Mouse (Mus musculus) midbrain, postnatal 0 days (tissue): ENCODE measurements around the gene 3110040M04Rik. TPM values are rescaled to one million over a fixed set of nuclear protein-coding genes. Genes with fewer than 3 reads are reported as not detected.

Experiments
- ATAC-seq: fragments of 200-750 bp; cut with Nextera tagmentation; 2 replicates; pipeline ENCODE4 v1.8.0; 2017; ENCODE audit warnings: moderate number of reproducible peaks, mild to moderate bottlenecking, moderate TSS enrichment, moderate library complexity; ENCODE audit not compliant: low FRiP score
- DNase-seq: peaks from one replicate; pipeline ENCODE4 v3.0.0-alpha.2; 2015; ENCODE audit warnings: low spot score
- H3K27ac ChIP-seq: fragments of 300-500 bp; sonication (generic); 2 replicates; pipeline ENCODE4 v1.5.1; 2014; ENCODE audit warnings: low read depth, mild to moderate bottlenecking, low read length, mixed read lengths
- H3K27me3 ChIP-seq: fragments of 300-500 bp; sonication (generic); 2 replicates; pipeline ENCODE4 v1.6.1; 2014; ENCODE audit warnings: low read length, control low read depth, mixed read lengths; ENCODE audit not compliant: insufficient read depth
- H3K36me3 ChIP-seq: fragments of 300-500 bp; sonication (generic); 2 replicates; pipeline ENCODE4 v1.6.1; 2014; ENCODE audit warnings: low read length, control low read depth, mixed read lengths; ENCODE audit not compliant: insufficient read depth
- H3K4me1 ChIP-seq: fragments of 300-500 bp; sonication (generic); 2 replicates; pipeline ENCODE4 v1.6.1; 2014; ENCODE audit warnings: mild to moderate bottlenecking, control low read depth, antibody characterized with exemption, low read length, mixed read lengths; ENCODE audit not compliant: insufficient read depth
- H3K4me2 ChIP-seq: fragments of 300-500 bp; sonication (generic); 2 replicates; pipeline ENCODE4 v1.6.1; 2014; ENCODE audit warnings: low read depth, mild to moderate bottlenecking, low read length, mixed read lengths; ENCODE audit not compliant: poor library complexity, severe bottlenecking
- H3K4me3 ChIP-seq: fragments of 300-500 bp; sonication (generic); 2 replicates; pipeline ENCODE4 v1.5.1; 2014; ENCODE audit warnings: low read depth, mild to moderate bottlenecking, low read length, moderate library complexity
- H3K9ac ChIP-seq: fragments of 300-500 bp; sonication (generic); replicated peaks from 2 replicates; pipeline ENCODE4 v1.6.1; 2014; ENCODE audit warnings: mild to moderate bottlenecking, low read length, moderate library complexity, mixed read lengths; ENCODE audit not compliant: poor library complexity, severe bottlenecking
- H3K9me3 ChIP-seq: fragments of 300-500 bp; sonication (generic); 2 replicates; pipeline ENCODE4 v1.6.1; 2016; ENCODE audit warnings: low read length, control low read depth
- CTCF ChIP-seq: IDR thresholded peaks from 2 replicates; pipeline ENCODE4 v1.5.1; 2016; ENCODE audit warnings: antibody characterized with exemption, mild to moderate bottlenecking
- WGBS: fragments of 180-500 bp; shearing (Covaris S2); extraction: QIAGEN DNeasy Blood & Tissue Kit; methylation state at CpG from one replicate; pipeline ENCODE4 v1.1.7; 2014; 5-methylcytosine and 5-hydroxymethylcytosine counted together
- polyA plus RNA-seq: library from polyadenylated mRNA; unstranded; fragments of >200 nt; fragmentation: Nextera tagmentation; extraction: Ambion mirVana; gene quantifications from 2 replicates; pipeline ENCODE4 v1.2.1, GENCODE M21; 2015
- total RNA-seq: library from RNA; depleted of rRNA; stranded (reverse); fragments of >200 nt; gene quantifications from 2 replicates; pipeline ENCODE4 v1.2.3, GENCODE M21; 2014

Gene 3110040M04Rik
- total and polyA plus RNA-seq, 2 experiments from 2014 or later = not detected

DNA sequence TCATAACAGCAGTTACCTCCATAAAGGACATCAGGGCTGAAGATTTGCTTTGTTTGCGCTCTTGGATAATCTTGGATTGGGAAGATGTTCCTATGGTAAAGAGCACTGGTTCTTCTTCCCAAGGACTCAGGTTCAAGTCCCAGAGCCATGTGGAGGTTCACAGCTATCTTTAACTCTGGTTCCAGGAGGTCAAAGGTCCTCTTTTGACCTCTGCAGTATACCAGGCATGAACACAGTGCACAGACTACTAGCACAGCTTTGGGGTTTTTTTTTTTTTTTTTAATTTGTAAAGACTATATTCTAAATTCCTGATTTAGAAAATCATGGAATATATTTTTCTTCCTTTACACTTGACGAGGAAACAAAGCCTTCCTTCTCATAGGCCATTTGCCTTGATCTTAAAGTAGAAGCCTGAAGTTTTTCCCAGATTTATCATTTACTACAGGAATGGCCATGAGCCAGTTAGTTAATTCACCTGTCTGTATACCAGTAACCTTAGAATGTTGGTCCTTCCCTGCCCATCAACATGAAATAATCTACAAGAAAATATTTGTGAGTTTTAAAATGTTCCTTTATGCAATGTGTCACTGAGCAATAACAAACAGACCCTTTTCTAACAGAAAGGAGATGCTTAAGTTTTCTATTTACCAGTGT lies 44.9 kb upstream of the 3110040M04Rik start:
- no peaks in the 10 kb centered on the region for H3K27me3 ChIP-seq
- H3K9me3 ChIP-seq = no peaks in the 10 kb centered on the region
- 91% methylated on average over 2 of the region's 2 CpGs for WGBS
- ATAC-seq (no peak), DNase-seq (no peak)
- no peaks in the 10 kb centered on the region for H3K36me3 ChIP-seq
- no peak overlapping the region for H3K4me3 ChIP-seq
- H3K4me2 ChIP-seq = no peak overlapping the region
- no peak overlapping the region for H3K27ac ChIP-seq
- H3K9ac ChIP-seq = no peak overlapping the region
- no peak for TF ChIP-seq CTCF
- H3K4me1 ChIP-seq = no peaks in the 10 kb centered on the region

- H3K4me2 ChIP-seq = no peak overlapping the region
- 36% methylated on average over 8 of the region's 8 CpGs for WGBS
- no peak for ATAC-seq
- DNase-seq = no peak
- no peaks in the 10 kb centered on the region; the same call in 1 of the 2 replicates for H3K4me1 ChIP-seq
- no peaks in the 10 kb centered on the region for H3K27me3 ChIP-seq
- no peak overlapping the region for H3K27ac ChIP-seq
- no peak for TF ChIP-seq CTCF
- no peak overlapping the region for H3K4me3 ChIP-seq
- no peaks in the 10 kb centered on the region for H3K36me3 ChIP-seq
- H3K9ac ChIP-seq = no peak overlapping the region
- H3K9me3 ChIP-seq = no peaks in the 10 kb centered on the region
Measured at GRCm38 (mm10) chr1:151166031-151166430, 37.9 kb upstream of the 3110040M04Rik start.

- Histone ChIP-seq H3K9ac (no peak overlapping the region), H3K4me2 (no peak overlapping the region; the same call in 1 of the 2 replicates), H3K27me3 (no peaks in the 10 kb centered on the region), H3K4me1 (no peaks in the 10 kb centered on the region; the same call in 1 of the 2 replicates), H3K36me3 (no peaks in the 10 kb centered on the region), H3K9me3 (no peaks in the 10 kb centered on the region), H3K4me3 (no peak overlapping the region), H3K27ac (0 out of 2 replicates have a peak overlapping the region, but pooled peaks have one; percentile 20)
- no peak for TF ChIP-seq CTCF
- DNase-seq (peak; percentile 55), ATAC-seq (peak; percentile 68)
- 14% methylated on average over 12 of the region's 12 CpGs for WGBS
Measured at GRCm38 (mm10) chr1:151167297-151168047, 36.4 kb upstream of the 3110040M04Rik start.

DNA sequence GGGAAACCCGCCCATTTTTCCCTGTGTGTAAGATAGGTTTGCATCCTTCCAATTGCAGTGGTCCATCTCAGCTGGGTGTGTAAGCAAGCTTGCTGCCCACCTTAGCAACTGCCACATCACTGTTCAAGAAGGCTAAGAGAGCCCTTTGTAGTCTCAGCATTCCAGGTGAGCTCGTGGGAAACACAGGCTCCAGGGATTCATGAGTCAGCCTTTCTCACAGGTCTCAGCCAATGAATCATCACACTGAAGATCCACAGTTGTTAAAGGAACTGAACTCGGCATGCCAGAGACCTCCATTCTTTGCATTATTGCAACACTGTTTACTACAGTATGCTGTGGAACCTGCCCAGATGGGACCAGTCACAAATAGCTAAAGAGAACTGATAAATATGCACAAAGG lies 35.3 kb upstream of the 3110040M04Rik start:
- no peaks in the 10 kb centered on the region for H3K27me3 ChIP-seq
- H3K27ac ChIP-seq = no peak overlapping the region
- DNase-seq (no peak), ATAC-seq (no peak)
- H3K4me3 ChIP-seq = no peak overlapping the region
- H3K36me3 ChIP-seq = no peaks in the 10 kb centered on the region
- no peaks in the 10 kb centered on the region; the same call in 1 of the 2 replicates for H3K4me1 ChIP-seq
- H3K4me2 ChIP-seq = no peak overlapping the region
- TF ChIP-seq CTCF = no peak
- no peaks in the 10 kb centered on the region for H3K9me3 ChIP-seq
- WGBS = 78% methylated on average over 3 of the region's 3 CpGs
- no peak overlapping the region for H3K9ac ChIP-seq

GRCm38 (mm10) chr1:151171572-151172461 lies 32.1 kb upstream of the 3110040M04Rik start:
- DNase-seq (no peak), ATAC-seq (no peak)
- H3K4me3 ChIP-seq = no peak overlapping the region
- no peak overlapping the region for H3K4me2 ChIP-seq
- WGBS = 85% methylated on average over 2 of the region's 2 CpGs
- H3K36me3 ChIP-seq = no peaks in the 10 kb centered on the region
- TF ChIP-seq CTCF = no peak
- H3K4me1 ChIP-seq = no peaks in the 10 kb centered on the region; the same call in 1 of the 2 replicates
- no peak overlapping the region for H3K27ac ChIP-seq
- H3K9me3 ChIP-seq = no peaks in the 10 kb centered on the region
- H3K27me3 ChIP-seq = no peaks in the 10 kb centered on the region
- no peak overlapping the region for H3K9ac ChIP-seq
